Mouse (Mus musculus): Measurements from ENCODE around the gene Olfr1241.

The Olfr1241 gene

DNA sequence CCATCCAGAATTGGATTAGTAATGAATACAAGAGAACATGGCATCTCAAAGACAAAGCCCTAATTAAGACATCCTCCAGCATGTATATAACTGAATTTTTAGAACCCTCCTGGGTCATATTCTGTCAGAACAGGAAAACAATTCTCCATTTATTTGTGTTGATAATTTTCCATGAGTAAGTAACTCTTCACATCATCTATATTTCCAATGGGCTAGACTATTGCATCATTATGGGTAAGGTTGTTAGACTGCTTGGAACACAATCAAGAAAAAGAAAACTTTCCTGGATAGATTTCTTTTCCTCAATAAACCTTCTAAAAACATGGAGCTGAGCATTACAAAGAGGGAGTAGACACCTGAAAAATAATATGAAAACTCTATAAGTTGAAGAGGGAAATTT, at the start of gene Olfr1241:
Olfr1241 (minus strand) TSS at position 101 of the 400 bp plus-strand sequence.
- no peak for DNase-seq (ENCODE audit: low spot score in 2 of 2)

DNA sequence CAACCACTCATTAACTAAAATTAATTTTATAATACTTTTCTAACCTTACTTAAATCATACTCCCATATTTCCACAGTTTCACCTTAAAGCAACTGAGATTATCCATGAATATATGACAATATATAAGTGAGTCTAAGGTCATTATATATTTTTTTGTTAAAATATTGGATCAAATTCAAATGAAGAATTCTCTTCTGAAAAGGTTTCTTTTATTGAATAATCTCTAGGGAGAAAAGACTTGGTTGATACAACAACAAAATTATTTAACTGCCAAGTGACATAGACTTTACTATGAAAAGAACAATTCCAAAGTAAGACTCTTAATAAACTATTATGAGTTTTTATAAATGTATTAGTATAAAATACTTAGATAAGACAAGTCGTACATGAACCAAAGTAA, 44.5 kb upstream of the Olfr1241 start, which contains the start of gene Olfr1243:
Olfr1243 (minus strand) TSS at position 101 of the 400 bp plus-strand sequence.
- no peak for DNase-seq (ENCODE audit: low spot score in 2 of 2)

DNA sequence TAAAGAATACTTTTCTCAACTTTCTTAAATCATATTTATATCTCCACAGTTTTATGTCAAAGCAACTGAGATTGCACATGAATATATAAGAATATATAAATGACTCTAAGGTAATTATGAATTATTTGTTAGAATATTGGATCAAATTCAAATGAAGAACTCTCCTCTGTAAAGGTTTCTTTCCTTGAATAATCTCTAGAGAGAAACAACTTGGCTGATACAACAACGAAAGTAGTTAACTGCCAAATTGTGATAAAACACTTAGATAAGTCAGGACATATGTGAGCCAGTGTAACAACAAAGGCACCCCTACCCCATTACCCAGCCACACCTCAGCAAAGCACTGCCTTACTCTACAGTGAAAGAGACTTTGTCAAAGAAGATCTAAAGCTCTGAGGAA, 11.3 kb upstream of the Olfr1241 start, which contains the start of gene Olfr1242:
Olfr1242 (minus strand) TSS at position 101 of the 400 bp plus-strand sequence.
- DNase-seq (ENCODE audit: low spot score in 2 of 2), result no peak

DNA sequence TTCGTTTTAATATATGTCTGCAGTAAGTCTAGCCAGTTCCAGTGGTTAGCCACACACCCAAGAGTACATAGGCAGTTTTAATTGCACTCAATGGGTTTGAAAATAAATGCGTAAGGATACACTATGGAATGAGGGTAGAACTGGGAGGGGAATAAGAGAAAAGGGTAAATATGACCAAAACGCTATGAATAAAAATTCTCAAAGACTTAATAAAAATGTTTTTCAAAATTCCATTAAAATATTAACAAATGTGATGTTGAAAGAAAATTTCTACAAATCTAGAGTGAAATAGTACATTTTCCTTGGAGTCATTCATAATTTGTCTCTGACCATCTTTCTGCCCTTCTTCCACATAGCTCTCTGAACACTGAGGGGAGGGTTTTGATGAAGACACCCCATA, 44.0 kb downstream of the Olfr1241 start, which contains the start of gene Olfr1240:
Olfr1240 (minus strand) TSS at position 101 of the 400 bp plus-strand sequence.
- no peak for DNase-seq (ENCODE audit: low spot score in 2 of 2)
